Mouse (Mus musculus) limb, embryonic 11.5 days (tissue): Measurements from ENCODE around the gene Uqcrc2. TPM values are rescaled to one million over a fixed set of nuclear protein-coding genes. Genes with fewer than 3 reads are reported as not detected.

Source experiments
- ATAC-seq: fragments of 200-750 bp; cut with Nextera tagmentation; 2 replicates; pipeline ENCODE4 v1.8.0; 2017; ENCODE audit warnings: low read depth; ENCODE audit not compliant: insufficient number of reproducible peaks, low FRiP score, low TSS enrichment
- DNase-seq: peaks from one replicate; pipeline ENCODE4 v3.0.0-alpha.2; 2015; ENCODE audit warnings: low spot score
- H3K27ac ChIP-seq: fragments of 300-500 bp; sonication (generic); replicated peaks from 2 replicates; pipeline ENCODE4 v1.5.1; 2014; ENCODE audit warnings: low read depth, mild to moderate bottlenecking, low read length
- H3K27me3 ChIP-seq: fragments of 300-500 bp; sonication (generic); 2 replicates; pipeline ENCODE4 v1.6.1; 2014; ENCODE audit warnings: mild to moderate bottlenecking, low read length, mixed read lengths; ENCODE audit not compliant: control insufficient read depth, insufficient read depth
- H3K36me3 ChIP-seq: fragments of 300-500 bp; sonication (generic); 2 replicates; pipeline ENCODE4 v1.6.1; 2014; ENCODE audit warnings: mild to moderate bottlenecking, low read length, moderate library complexity, mixed read lengths; ENCODE audit not compliant: control insufficient read depth, insufficient read depth
- H3K4me1 ChIP-seq: fragments of 300-500 bp; sonication (generic); 2 replicates; pipeline ENCODE4 v1.6.1; 2014; ENCODE audit warnings: low read length, mixed read lengths; ENCODE audit not compliant: control insufficient read depth, insufficient read depth
- H3K4me2 ChIP-seq: fragments of 300-500 bp; sonication (generic); 2 replicates; pipeline ENCODE4 v1.6.1; 2014; ENCODE audit warnings: low read depth, mild to moderate bottlenecking, moderate library complexity; ENCODE audit not compliant: severe bottlenecking
- H3K4me3 ChIP-seq: fragments of 300-500 bp; sonication (generic); 2 replicates; pipeline ENCODE4 v1.5.1; 2014; ENCODE audit warnings: low read depth, low read length
- H3K9ac ChIP-seq: fragments of 300-500 bp; sonication (generic); 2 replicates; pipeline ENCODE4 v1.6.1; 2014; ENCODE audit warnings: mild to moderate bottlenecking, low read length
- H3K9me3 ChIP-seq: fragments of 300-500 bp; sonication (generic); 2 replicates; pipeline ENCODE4 v1.6.1; 2016; ENCODE audit warnings: low read length; ENCODE audit not compliant: control insufficient read depth
- WGBS: fragments of 180-500 bp; shearing (Covaris S2); extraction: QIAGEN DNeasy Blood & Tissue Kit; methylation state at CpG from one replicate; pipeline ENCODE4 v1.1.7; 2014; 5-methylcytosine and 5-hydroxymethylcytosine counted together
- polyA plus RNA-seq: library from polyadenylated mRNA; unstranded; fragments of >200 nt; fragmentation: Nextera tagmentation; extraction: Ambion mirVana; gene quantifications from 2 replicates; pipeline ENCODE4 v1.2.1, GENCODE M21; 2014

Uqcrc2 gene
- polyA plus RNA-seq, 1 experiment from 2014 or later = 216 TPM

DNA sequence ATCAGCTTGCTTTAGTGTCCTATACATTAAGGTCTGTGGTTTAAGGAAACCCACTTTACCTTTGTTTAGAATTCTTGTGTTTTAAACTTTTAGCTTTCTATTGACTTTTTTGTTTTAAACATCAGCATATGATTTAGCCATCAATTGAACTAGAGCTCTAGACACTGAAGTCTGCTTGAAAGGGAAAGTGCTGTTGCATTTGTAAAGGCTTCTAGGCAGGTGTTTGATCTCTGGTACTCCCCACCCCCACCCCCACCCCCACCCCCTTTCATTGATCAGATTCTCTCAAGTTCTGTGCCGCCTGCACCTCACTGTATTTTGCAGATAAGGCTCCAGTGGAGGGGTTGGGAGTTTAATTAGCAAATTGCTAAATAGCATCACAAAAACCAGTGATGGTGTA lies 60.7 kb downstream of the Uqcrc2 start:
- Histone ChIP-seq H3K9ac (no peak overlapping the region), H3K27ac (no peak overlapping the region), H3K9me3 (no peaks in the 10 kb centered on the region), H3K27me3 (no peaks in the 10 kb centered on the region), H3K36me3 (0 out of 2 replicates have a peak, but pooled peaks cover 2% of the 10 kb centered on the region), H3K4me2 (no peak overlapping the region), H3K4me1 (0 out of 2 replicates have a peak, but pooled peaks cover 3% of the 10 kb centered on the region), H3K4me3 (no peak overlapping the region)
- DNase-seq (no peak), ATAC-seq (no peak)
- WGBS = 56% methylated on average over 1 of the region's 1 CpGs

DNA sequence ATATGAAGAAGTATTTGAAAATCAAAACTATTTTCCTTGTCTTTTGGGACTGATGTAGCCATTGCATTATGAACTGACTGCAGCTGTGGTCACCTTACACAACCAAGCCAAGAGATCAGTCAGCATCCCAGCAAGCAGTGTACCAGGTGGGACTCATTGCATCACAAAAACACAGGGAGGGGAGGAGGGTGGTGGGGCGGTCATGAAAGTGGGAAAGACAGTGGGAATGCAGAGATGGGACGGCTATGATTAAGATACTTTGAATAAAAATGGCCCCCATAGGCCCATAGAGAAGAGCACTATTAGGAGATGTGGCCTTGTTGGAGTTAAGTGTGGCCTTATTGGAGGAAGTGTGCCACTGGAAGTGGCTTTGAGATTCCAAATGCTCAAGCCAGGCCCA lies 61.4 kb downstream of the Uqcrc2 start:
- H3K9ac ChIP-seq = no peak overlapping the region
- no peak for DNase-seq
- no peak for ATAC-seq
- no peaks in the 10 kb centered on the region for H3K27me3 ChIP-seq
- no peak overlapping the region for H3K4me2 ChIP-seq
- no peak overlapping the region for H3K4me3 ChIP-seq
- H3K4me1 ChIP-seq = 0 out of 2 replicates have a peak, but pooled peaks cover 3% of the 10 kb centered on the region
- WGBS = 89% methylated on average over 2 of the region's 2 CpGs
- no peak overlapping the region for H3K27ac ChIP-seq
- 0 out of 2 replicates have a peak, but pooled peaks cover 2% of the 10 kb centered on the region for H3K36me3 ChIP-seq
- no peaks in the 10 kb centered on the region for H3K9me3 ChIP-seq

DNA sequence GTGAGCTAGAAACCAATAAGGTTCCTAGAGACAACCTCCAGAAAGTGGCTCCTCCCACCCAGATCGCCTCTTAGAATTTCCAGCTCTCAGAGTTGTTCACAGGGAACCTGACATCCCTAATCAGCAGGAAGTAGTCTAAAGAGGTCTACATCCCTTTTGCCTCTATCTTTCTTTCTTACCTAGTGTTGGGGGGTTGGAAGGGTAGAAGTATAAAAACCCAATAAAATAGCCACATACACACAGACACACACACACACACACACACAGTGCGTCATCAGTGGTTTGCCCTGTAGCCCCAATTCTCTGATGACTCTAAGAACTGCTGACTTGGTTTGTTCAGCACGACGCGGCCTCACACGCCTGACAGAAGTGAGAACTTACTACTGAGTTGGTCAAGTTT lies 64.6 kb downstream of the Uqcrc2 start:
- H3K4me3 ChIP-seq = no peak overlapping the region
- no peak overlapping the region for H3K9ac ChIP-seq
- H3K4me1 ChIP-seq = 0 out of 2 replicates have a peak, but pooled peaks cover 3% of the 10 kb centered on the region
- no peak for DNase-seq
- ATAC-seq = no peak
- 92% methylated on average over 6 of the region's 6 CpGs for WGBS
- H3K36me3 ChIP-seq = no peaks in the 10 kb centered on the region
- H3K9me3 ChIP-seq = no peaks in the 10 kb centered on the region
- H3K27ac ChIP-seq = no peak overlapping the region
- no peak overlapping the region for H3K4me2 ChIP-seq
- H3K27me3 ChIP-seq = no peaks in the 10 kb centered on the region

DNA sequence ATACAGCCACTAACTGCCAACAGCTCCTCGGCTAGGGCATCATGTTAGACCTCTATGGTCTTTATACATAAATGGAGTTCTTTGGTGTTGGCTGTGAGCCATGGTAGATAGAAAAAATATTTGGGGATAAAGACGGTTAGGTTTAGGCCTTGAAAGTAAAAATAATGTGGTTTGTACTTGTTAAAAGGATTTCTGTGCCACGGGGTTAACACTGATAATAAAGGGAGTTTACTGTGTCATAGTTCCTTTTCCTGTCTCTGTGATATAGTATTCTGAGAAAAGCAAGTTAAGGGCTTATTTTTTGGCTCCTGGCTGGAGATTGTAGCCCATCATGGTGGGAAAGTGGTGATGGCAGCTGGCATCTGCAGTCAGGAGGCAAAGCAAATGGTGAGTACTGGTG lies 68.9 kb downstream of the Uqcrc2 start:
- no peak overlapping the region for H3K4me2 ChIP-seq
- ATAC-seq = no peak
- no peaks in the 10 kb centered on the region for H3K9me3 ChIP-seq
- H3K27me3 ChIP-seq = no peaks in the 10 kb centered on the region
- no peaks in the 10 kb centered on the region for H3K4me1 ChIP-seq
- DNase-seq = no peak
- no peak overlapping the region for H3K4me3 ChIP-seq
- no peak overlapping the region for H3K27ac ChIP-seq
- no peaks in the 10 kb centered on the region for H3K36me3 ChIP-seq
- no peak overlapping the region for H3K9ac ChIP-seq
- 92% methylated on average over 3 of the region's 3 CpGs for WGBS

Other genes with a start within 250 kb of the Uqcrc2 start
- gene Abca16, start 225.5 kb upstream of the Uqcrc2 start, polyA plus RNA-seq = not detected in 2 replicates
- 0.41 and 0.70 TPM in 2 replicates for gene Pdzd9, start 35.2 kb downstream of the Uqcrc2 start, polyA plus RNA-seq
- gene Mosmo, start 42.4 kb downstream of the Uqcrc2 start, polyA plus RNA-seq = 15.8 and 18.1 TPM in 2 replicates
- gene Vwa3a, start 104.1 kb downstream of the Uqcrc2 start, polyA plus RNA-seq = 0.04 and 0.31 TPM in 2 replicates
- not detected in 2 replicates for gene Gm5737, start 177.2 kb downstream of the Uqcrc2 start, polyA plus RNA-seq
- gene Eef2k, start 207.7 kb downstream of the Uqcrc2 start, polyA plus RNA-seq = 9.6 and 12.0 TPM in 2 replicates